Mouse (Mus musculus): ENCODE results near the gene Eef1akmt1.

- TF ChIP-seq CTCF (conservative IDR thresholded peaks at IDR 0.05; ENCODE audit: low read length) (no peak), NANOG (IDR thresholded peaks at IDR 0.05; ENCODE audit: borderline replicate concordance, low read length) (no peak), POU5F1 (IDR thresholded peaks at IDR 0.05; ENCODE audit: borderline replicate concordance, low read length) (no peak)
Measured at GRCm38 (mm10) chr14:57532577-57532976, 38.8 kb downstream of the Eef1akmt1 start.

Data from E14TG2a.4 (cell line).